Mouse (Mus musculus) cerebellum, adult 11-12 months (tissue): ENCODE results near the gene Gpld1.

Experiments used
- DNase-seq: peaks from one replicate; pipeline ENCODE4 v3.0.0; 2022

Gpld1 gene

DNA sequence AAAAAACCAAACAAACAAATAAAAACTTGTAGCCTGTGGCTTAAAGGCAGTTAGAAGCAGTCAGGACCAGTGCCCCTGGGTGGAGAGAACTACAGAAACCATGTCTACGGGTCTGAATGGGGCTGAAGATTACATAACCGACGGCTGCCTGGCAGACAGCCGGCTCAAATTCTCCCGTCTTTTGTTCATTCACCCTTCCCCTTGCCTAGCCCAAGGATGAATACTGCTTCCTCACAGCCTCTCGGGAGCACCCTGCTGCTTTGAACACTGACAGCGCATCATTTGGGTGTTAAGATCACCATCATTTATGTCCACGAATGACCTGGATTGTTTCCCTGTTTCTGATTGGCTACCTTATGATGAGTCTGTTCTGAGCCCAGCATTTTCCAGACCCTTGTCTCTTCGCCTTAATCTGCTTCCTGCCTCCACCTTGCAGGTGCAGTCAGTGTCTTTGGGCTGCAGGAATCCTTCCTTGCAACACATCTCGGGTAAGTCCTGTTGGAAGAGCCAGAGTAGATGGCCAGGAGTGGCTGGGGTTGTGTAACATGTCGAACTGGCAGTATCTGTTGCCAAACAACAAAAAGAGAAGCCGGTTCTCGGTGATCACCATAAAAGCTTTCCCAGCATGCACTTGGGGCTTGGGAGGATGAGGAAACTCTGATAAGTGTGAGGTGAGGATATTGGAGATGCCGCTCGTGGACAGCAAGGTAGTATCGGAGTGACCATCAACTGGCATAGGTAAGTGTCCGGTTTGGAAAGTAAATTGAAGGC is at the start of gene Gpld1:
Gene Gpld1, plus strand, starts transcription at position 641 of the 771 bp plus-strand sequence.
- peak; percentile 42 for DNase-seq

DNA sequence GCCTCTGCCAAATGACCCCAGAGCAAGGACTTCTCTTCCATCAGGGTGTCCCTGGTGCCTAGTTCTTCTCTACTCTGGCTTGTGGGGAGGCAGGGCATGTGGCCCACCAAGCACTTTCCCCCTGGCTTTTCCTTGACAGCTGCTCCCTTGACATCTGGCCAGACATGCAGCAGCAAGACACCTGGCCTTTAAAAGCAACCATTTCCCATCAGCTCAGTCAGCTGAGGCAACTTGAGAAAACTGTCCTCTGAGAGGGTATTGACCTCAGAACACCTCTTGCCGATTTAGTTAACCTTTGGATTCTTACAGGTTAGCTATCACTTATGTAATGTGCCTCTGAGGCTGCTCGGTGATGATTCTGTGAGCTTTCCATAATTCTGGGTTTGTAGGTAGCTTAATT is 49.1 kb upstream of the Gpld1 start:
- DNase-seq, result no peak

DNA sequence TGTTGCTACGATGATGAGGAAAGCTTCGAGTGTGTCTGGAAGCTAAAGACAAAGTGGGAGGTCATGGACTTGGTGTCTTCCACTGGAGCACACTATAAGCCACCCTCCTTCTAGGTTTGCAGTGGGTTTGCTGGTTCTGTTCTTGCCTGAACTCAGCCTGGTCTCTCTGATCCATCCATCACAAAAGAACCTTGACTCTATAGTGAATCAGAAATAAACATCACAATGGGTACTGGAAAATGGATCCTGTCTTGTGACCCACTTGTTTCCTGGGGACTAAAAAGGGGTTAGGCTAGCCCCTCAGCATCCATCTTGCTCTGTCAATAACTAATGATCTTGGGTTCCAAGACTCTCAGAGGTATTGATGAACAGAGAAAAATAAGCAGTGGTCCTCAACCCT is 41.0 kb upstream of the Gpld1 start:
- no peak for DNase-seq

DNA sequence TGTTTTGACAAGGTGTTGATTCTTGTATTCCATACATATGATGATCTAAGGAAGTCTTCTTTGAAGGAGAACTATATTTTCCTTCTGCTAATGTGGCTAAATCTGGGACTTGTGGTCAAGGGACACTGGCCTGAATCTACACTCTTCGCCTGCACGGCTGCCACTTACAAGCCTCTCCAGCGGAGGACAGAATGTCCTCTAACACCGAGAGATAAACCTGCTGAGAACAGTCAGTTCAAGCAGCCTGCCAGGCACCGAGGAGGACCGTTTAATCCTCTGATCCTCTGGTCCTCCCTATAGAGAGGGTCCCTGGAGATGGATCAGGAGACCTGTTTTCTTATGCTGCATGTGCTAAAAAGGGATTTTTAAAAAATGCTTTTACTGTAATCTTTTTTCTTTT is 39.5 kb upstream of the Gpld1 start:
- no peak for DNase-seq

DNA sequence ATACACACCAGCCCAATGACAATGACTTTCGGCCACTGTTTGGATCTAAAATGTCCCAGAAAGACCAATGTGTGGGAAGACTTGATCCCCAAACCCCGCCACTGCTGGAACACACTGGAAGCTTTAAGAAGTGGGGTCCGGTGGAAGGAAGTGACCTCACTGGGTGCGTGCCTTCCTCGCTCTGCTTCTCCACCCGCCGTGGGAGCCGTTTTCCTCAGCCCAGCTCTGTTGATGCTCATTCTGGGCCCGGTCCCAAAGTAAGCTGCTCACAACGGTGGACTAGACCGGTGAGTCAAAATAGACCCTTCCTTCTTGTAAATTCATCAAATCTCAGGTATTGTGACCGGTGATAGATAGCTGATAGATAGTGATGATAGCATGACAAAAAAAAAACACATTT is 37.5 kb upstream of the Gpld1 start:
- DNase-seq, result no peak

DNA sequence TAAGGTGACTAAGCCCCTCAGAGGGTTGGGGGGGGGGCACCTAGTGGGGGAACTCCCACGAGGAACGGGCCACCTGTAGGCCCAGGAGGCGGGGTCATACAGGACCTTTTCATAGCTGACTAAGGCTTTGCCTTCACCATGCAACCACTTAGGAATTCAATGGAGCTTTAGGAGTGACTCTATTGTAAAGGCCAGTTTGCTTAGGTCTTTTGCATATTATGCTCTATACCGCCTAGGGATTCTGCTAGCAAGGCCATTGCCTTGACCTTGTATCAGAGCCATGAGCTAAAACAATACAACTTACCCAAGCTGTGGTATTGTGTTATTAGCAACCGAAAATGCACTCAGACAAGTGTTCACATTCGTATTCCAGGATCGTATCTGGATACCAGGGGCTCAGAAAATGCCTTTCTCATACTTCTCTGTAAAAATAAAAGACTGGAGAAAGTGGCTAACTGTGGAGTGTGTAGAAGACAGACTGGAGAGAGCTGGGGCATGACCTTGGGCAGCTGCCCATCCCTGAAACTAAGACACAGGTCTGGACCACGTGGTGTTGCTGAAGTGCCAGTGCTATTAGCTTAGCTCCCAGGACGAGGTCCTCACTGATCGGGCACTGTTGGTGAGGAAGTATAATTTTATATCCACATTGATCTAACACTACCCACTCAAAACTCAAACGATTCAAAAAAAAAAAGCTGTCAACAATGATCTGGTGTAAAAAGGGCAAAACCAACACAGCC is 36.0 kb upstream of the Gpld1 start:
- no peak for DNase-seq

DNA sequence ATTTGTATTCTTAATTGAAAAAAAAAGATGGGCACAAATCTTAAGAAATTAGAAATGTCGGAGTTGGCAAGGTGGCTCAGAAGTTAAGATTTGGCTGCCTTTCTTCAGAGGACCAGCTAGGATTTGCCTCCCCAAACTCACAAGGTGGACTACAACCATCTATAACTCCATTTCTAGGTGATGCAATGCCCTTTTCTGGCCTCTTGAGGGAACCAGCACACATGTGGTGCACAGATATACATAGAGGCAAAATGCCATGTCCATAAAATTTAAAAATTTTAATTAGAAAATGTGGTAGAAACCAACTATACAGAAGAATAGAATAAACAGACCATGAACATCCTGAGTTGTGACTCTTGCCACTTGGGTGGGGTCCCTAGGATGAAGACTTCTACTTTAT is 33.8 kb upstream of the Gpld1 start:
- DNase-seq, result no peak

DNA sequence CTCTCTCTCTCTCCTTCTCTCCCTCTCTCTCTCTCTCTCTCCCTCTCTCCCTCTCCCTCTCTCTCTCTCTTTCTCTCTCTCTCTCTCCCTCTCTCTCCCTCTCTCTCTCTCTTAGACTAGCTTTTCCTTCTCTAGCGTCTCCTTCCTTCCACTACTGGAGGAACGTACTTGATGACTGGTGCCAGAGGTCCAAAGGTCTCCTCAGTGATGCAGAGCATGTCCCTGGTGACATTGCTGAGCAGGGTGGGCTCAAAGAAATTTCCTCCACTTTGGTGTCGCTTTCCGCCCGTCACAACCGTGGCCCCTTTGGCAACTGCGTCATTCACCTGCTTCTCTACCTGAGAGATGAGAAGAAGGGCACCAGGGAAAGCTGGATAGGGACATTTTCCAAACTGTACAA is 29.4 kb upstream of the Gpld1 start:
- DNase-seq, result no peak

DNA sequence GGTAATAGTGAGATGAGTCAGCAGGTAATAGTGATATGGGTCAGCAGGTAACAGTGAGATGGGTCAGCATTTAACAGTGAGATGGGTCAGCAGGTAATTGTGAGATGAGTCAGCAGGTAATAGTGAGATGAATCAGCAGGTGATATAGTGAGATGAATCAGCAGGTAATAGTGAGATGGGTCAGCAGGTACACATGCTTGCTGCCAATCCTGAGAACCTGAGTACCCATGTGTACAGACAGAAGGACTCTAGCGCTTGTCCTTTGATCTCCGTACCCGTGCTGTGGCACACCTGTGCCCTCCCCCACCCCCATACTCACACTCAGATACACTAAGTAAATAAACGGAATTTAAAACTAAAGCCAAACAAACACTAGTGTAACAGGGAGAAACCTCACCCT is 28.0 kb upstream of the Gpld1 start:
- DNase-seq, result no peak

DNA sequence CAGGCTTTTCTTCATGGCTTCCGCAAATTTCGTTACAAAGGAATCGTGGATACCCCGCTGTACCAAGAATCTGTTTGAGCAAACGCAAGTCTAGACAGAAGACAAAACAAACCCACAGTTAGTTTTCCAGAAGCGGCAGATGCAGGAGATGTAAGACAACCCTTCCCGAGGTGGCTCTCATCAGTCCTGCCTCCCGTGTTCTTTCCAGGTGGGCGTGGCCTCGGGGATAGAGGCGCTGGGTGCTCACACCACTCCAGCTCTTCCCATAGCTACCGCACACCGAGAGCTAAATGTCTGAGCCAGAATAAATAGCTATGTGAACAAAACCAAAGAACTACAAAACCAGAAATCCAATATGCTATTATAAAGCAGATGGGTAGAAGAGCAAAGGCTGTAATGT is 27.1 kb upstream of the Gpld1 start:
- DNase-seq, result no peak

DNA sequence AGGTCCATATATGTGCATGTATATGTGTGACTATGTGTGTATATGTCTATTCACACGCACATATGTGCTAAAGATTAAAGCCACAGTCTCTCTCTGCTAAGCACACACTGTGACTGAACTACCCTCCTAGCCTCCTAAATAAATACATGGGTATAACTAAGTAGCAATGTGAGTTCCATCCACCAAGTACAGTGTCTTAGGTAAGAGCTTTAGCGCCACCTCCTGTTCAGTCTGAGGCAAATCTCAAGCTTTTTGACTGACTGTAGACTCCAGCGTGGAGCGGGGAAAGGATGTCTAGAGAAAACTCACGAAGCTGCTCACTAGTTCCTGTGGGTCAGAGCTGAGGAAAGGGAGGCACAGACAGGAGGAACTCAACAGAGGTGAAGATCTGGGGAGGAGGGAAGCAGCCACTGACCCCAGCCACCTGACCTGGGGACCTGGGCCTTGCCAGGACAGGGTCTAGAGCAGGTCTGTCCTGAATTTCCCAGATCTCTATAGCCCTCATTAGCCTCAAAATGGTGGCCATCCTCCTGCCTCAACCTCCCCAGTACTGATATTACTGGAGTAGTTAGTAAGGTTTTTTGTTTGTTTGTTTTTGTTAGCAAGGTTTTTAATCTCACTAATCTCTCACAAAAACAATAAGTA is 22.5 kb upstream of the Gpld1 start:
- DNase-seq, result peak; percentile 8

DNA sequence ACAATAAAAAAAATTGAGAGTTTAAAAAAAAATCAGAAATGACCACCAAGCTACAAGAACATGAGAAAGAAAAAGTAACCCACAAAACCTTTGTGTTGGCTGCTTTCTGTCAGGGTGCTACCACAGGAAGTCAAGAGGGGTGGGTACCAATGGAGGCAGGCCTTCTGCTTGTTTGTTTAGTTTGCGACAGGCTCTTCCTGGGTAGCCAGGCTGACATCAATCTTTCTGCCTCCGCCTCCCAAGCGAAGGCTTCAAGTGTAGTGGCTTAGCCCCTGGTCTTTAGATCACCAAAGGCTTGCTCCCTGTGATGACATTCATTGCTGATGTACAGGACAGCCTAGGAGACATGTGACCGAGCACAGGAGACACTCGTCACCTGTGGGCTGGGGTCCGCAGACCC is 21.7 kb upstream of the Gpld1 start:
- no peak for DNase-seq

DNA sequence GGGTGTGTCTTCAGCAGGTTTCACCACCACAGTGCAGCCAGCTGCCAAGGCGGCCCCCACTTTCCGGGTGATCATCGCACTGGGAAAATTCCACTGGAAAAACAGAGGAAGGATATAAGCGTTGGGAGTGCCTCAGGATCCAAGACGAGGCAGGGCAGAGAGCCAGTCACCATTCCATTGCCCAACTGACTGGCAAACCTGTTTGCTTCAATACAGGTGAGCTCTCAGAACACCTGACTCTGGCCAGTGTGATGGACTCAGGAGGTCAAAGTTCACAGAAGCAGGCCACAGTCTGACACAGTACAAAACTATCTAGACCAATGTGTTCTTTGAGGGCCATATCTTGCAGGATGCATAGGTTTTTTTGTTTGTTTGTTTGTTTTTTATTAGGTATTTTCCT is 19.0 kb upstream of the Gpld1 start:
- no peak for DNase-seq

DNA sequence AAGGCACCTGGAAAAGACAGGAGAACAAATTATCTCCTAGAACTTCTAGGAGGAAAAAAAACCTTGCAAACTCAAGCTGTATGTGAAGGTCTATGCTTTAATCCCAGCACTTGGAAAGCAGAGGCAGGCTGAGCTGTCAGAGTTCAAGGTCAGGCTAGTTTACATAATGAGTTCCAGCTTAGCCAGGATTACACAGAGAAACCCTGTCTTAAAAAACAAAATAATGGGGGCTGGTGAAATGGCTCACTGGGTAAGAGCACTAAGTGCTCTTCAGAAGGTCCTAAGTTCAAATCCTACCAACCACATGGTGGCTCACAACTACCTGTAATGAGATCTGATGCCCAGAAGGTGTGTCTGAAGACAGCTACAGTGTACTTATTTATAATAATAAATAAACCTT is 12.4 kb upstream of the Gpld1 start:
- DNase-seq, result no peak

DNA sequence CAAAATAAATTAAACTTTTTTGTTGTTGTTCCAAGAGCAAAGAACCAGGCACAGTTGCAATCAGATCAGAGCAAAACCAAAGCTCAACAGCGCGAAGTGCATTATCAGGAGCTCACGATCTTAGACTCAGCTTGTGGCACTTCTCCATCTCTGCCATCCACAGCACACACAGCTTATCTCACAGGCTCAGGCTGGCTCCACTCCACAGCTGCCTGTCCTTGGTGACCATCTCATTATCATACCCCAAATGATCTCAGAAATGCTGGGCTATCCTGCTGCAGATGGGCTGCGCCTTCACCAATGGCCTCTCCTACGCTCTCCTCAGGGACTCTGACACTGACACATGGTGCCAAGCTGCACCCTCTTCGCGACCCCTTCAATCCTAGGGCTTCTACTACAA is 9.8 kb upstream of the Gpld1 start:
- peak; percentile 6 for DNase-seq

DNA sequence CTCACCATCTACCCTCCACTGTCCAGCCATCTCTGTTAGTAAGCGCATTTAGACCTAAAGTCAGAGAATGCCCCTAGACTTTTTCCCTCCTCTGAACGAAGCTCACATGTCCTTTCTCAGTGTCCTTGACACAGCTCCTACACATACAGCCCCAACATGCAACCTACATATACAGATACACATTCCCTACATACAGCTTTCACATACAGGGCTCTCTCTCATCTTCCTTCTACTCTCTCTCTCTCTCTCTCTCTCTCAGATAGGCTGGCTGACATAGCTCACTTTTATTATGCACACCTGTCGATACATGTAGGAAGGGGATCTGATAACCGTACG is 6.2 kb upstream of the Gpld1 start:
- DNase-seq, result no peak

DNA sequence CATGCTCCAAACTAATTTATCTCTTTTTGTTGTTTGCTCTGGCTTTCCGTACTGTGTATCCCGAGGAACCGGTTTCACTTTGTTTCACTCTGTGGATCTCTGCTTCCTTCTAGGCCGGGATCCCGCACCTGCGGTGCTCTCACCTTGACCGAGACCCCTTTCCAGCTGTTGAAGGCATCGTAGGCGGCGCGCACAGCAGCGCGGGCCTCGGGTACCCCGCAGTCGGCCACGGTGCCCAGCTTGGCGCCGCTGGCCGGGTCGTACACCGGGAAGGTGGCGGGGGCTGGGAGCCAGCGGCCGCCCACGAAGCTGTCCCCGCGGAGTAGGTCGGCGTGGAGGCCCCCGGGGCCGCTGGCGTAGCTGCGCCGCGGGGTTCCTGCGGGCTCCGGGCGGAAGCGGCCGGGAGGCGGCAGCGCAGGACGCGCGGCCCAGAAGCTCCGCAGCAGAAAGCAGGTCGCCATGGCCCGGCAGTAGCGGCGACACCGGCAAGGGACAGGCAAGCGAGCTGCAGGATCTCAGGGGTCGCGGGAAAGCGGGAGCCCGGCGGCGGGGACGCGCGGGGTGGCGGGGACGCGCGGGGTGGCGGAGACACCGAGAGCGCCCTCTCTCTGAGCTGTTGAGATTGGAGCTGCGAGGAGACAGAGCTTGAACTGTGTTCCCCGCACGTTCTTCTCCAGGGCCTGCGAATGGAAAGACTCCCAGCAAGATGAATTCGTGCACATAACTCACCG is 5.7 kb upstream of the Gpld1 start, which contains the start of gene Aldh5a1:
Gene Aldh5a1, minus strand, starts transcription at position 554 of the 731 bp plus-strand sequence.
- DNase-seq, result peak; percentile 81

DNA sequence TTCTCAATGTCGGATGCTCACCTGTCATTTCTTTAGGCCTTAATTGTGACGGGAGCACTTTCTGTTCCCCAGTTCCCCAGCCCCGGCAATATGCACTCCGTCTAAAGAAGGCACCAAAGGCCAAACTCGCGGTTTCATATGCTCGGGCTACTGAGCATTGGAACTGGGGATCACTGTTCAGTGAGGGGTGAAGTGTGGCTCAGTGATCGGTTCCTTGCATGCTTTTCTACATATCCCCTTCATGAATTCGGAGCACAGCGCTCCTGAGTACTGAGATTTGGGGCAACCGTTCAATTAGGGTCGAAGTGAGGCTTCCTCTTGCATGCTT is 5.1 kb upstream of the Gpld1 start:
- DNase-seq, result no peak

DNA sequence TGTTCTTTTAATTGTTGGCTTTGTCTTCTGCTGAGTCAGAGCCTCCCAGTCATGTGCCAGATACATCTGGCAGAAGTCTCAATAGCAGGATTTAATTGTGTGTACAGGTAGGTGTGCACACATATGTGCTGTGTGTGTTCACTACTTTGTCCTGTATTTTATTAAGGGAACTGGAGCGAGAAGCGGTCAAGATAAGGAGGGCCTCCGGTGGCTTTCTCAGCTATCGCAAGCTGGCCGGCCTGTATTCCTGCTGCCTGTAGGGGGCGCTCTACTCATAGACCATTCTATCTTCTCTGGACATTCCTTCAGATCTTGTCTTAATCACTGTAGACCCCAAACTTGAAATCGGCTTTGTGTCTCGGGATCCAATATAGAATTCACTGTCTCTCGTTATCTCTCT is 4.3 kb upstream of the Gpld1 start:
- peak; percentile 73 for DNase-seq

DNA sequence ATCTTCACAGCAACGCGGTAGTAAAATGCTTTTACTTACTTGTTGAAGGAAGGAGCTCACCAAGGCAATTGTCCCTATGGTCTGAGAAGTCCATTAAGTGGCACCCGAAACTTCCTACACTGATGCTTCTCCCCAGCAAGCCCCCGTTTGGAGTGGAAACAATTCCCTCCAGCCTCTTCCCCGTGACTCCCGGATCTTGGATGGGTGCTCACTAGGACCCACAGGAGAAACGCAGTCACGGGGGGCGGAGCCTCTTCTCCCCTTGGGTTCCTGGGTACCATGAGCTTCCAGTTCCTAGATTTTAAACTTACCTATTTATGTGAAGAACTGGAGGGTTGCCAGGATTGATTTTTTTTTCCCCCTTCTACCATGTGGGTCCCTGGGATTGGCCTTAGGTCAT is 3.5 kb upstream of the Gpld1 start:
- DNase-seq, result peak; percentile 35

DNA sequence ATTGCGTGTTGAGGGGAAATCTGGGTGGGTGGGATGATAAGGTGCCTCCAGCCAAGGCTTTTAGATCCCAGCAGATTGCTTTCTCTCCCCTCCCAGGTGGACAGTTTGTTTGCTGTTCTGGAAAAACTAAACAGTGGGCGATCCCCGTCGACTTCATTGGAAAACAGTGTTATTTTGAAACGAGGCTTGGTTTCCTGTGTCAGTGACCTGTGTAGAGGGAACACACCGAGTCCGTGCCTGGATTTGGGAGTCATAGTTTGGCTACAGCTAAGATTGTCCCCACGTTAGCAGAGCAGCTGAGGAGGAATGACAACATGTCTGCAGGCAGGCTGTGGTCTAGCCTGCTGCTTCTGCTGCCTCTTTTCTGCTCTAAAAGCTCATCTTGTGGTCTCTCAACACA is 351 bp downstream of the Gpld1 start:
- no peak for DNase-seq

DNA sequence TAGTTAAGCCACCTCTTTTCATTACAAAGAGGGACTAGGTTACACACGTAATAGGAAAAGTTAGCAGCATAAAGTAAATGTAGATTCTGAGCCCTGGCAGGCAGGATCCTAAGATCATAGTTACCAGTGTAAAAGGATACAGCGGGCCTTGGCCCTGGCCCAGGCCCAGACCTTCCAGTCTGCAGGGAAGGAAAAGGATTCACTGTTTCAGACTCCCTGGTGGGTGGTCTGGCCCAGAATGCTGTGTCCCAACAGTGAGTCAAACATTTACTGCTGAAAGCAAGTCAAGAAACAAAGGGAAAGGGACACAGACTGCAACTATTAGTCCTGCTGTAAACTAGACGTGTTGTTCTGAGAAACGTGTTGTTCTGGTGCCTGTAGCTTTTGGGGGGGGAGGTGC is 2.6 kb downstream of the Gpld1 start:
- peak; percentile 28 for DNase-seq

DNA sequence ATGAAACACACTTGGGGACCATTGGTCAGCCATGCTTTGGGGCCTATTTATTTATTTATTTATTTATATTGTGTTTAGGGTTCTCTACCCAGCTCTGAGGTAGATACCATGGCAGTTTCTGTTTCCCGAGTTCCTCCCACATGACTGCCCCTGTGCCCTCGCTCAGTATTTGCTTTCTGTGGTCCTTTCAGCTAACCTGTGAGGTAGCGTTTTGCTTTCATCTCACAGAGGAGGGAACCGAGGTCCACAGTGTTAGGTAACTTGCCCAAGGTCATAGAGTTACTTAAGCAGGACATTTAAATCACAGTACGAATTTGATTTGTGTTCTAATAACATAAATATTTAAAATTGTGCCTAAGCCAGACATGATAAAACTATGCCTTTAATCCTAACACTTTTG is 4.2 kb downstream of the Gpld1 start:
- DNase-seq, result no peak

DNA sequence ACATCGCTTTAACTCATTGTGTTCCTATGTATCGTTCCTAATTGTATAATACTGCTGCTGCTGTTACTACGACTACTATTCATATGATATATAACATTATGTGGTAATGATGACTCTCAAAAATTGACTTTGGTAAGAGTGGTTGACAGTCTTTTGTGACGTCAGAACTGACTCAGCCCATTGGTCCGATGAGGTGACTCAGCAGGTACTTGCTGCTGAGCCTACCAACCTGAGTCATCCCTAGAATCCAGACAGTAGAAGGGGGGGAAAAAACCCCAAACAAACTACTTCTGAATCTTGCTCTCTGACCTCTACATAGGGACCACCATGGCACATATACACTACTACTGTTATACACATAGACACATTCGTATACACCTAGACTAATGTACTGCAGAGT is 5.9 kb downstream of the Gpld1 start:
- DNase-seq, result no peak
